In the genomic region with DNA sequence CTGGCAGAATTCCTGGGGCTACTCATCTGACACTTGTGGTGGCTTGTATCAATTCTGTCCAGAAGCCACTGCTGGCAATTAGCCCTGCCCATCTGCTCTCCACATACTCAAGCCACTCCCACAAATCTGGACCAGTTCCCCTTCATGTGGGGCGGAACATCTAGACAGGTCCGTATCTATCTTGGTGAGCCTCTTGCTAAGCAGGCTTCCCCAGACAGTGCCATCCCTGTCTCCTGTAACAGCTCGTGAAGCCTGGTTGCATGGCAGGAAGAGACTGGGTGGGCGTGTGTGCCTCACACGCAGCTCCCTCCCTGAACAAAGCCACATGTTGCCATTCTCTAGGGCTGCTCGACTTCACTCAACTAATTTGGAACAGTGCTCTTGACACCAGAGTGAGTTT, we compare ENCODE assay signal across 11 mouse cellular contexts.
DNase-seq lines count a peak whose midpoint lies in the region; ATAC-seq and TF ChIP-seq lines count a peak whose summit lies in the region.
"Had no signal": no experiment of that assay in that cellular context is flagged by ENCODE, and none has a peak within 500 bp of the region (broad histone marks: within the 10 kb centered on the region; RNA-seq: fewer than 3 reads in every experiment).

No protein-coding gene starts in this region.

- H3K9me3 ChIP-seq in forebrain, embryonic 13.5 days (replicated peaks): no peaks in the 10 kb centered on the region
- no peaks in the 10 kb centered on the region for H3K9me3 ChIP-seq in forebrain, embryonic 10.5 days
- H3K9me3 ChIP-seq in hindbrain, embryonic 14.5 days (ENCODE audit: control insufficient read depth, low read length): no peaks in the 10 kb centered on the region
- no peaks in the 10 kb centered on the region for H3K9me3 ChIP-seq in intestine, postnatal 0 days (ENCODE audit: control insufficient read depth)
- H3K9me3 ChIP-seq: heart, embryonic 13.5 days; limb, embryonic 13.5 days had no signal

- no peaks in the 10 kb centered on the region for H3K36me3 ChIP-seq in forebrain, embryonic 13.5 days (ENCODE audit: poor library complexity, severe bottlenecking)
- H3K36me3 ChIP-seq in forebrain, embryonic 10.5 days (replicated peaks): no peaks in the 10 kb centered on the region
- no peaks in the 10 kb centered on the region for H3K36me3 ChIP-seq in hindbrain, embryonic 14.5 days (replicated peaks; ENCODE audit: control insufficient read depth, insufficient read depth)
- H3K36me3 ChIP-seq in intestine, postnatal 0 days (ENCODE audit: control insufficient read depth, insufficient read depth): no peaks in the 10 kb centered on the region
- H3K36me3 ChIP-seq: heart, embryonic 13.5 days; limb, embryonic 13.5 days had no signal

- H3K27me3 ChIP-seq in forebrain, embryonic 13.5 days: peaks cover 6% of the 10 kb centered on the region; the same call in 1 of the 2 replicates
- H3K27me3 ChIP-seq in forebrain, embryonic 10.5 days (ENCODE audit: poor library complexity, severe bottlenecking): 0 out of 2 replicates have a peak, but pooled peaks cover 10% of the 10 kb centered on the region
- H3K27me3 ChIP-seq in hindbrain, embryonic 14.5 days (ENCODE audit: control insufficient read depth, insufficient read depth, low read length): no peaks in the 10 kb centered on the region
- H3K27me3 ChIP-seq in intestine, postnatal 0 days (replicated peaks; ENCODE audit: control insufficient read depth, insufficient read depth, low read length): no peaks in the 10 kb centered on the region
- H3K27me3 ChIP-seq: heart, embryonic 13.5 days; limb, embryonic 13.5 days had no signal

- no peak overlapping the region for H3K4me2 ChIP-seq in forebrain, embryonic 13.5 days
- no peak overlapping the region for H3K4me2 ChIP-seq in hindbrain, embryonic 14.5 days (replicated peaks)
- H3K4me2 ChIP-seq in intestine, postnatal 0 days (replicated peaks; ENCODE audit: low read depth): no peak overlapping the region
- H3K4me2 ChIP-seq: heart, embryonic 13.5 days; limb, embryonic 13.5 days had no signal

- TF ChIP-seq CTCF in intestine, postnatal 0 days (IDR thresholded peaks at IDR 0.05; ENCODE audit: low read depth): no peak

- 64% methylated on average over 6 of the region's 6 CpGs for WGBS in forebrain, embryonic 13.5 days
- WGBS in forebrain, embryonic 10.5 days: 66% methylated on average over 6 of the region's 6 CpGs
- WGBS in hindbrain, embryonic 14.5 days: 60% methylated on average over 6 of the region's 6 CpGs
- 73% methylated on average over 6 of the region's 6 CpGs for WGBS in intestine, postnatal 0 days

- no peak for DNase-seq in forebrain, embryonic 10.5 days (ENCODE audit: extremely low spot score, low spot score)
- DNase-seq in cerebellum, adult 9-10 months: peak; percentile 44
- no peak for DNase-seq in hindbrain, embryonic 14.5 days (ENCODE audit: low spot score)
- DNase-seq in left cerebral cortex, postnatal 4 days: peak; percentile 84
- no peak for DNase-seq in lung, postnatal 25 days (ENCODE audit: low spot score)
- no peak for DNase-seq in kidney, postnatal 36 days

- H3K9ac ChIP-seq in forebrain, embryonic 13.5 days: no peak overlapping the region
- no peak overlapping the region for H3K9ac ChIP-seq in hindbrain, embryonic 14.5 days
- H3K9ac ChIP-seq in intestine, postnatal 0 days (ENCODE audit: low read depth, low read length): no peak overlapping the region
- H3K9ac ChIP-seq: heart, embryonic 13.5 days; limb, embryonic 13.5 days had no signal

- no peak overlapping the region for H3K27ac ChIP-seq in forebrain, embryonic 13.5 days
- H3K27ac ChIP-seq in forebrain, embryonic 10.5 days: no peak overlapping the region
- no peak overlapping the region for H3K27ac ChIP-seq in hindbrain, embryonic 14.5 days
- no peak overlapping the region for H3K27ac ChIP-seq in intestine, postnatal 0 days (ENCODE audit: low read depth, low read length)
- H3K27ac ChIP-seq: heart, embryonic 13.5 days; limb, embryonic 13.5 days had no signal

- intact Hi-C loops in left cerebral cortex, postnatal 4 days (cut with DNase I): no loop called here

- H3K4me3 ChIP-seq in forebrain, embryonic 13.5 days: no peak overlapping the region
- no peak overlapping the region for H3K4me3 ChIP-seq in forebrain, embryonic 10.5 days
- no peak overlapping the region for H3K4me3 ChIP-seq in hindbrain, embryonic 14.5 days (replicated peaks; ENCODE audit: low read length)
- no peak overlapping the region for H3K4me3 ChIP-seq in intestine, postnatal 0 days (ENCODE audit: low read depth, low read length)
- H3K4me3 ChIP-seq: heart, embryonic 13.5 days; limb, embryonic 13.5 days; myocyte had no signal

- peak; percentile 40; the same call in 1 of the 2 replicates for ATAC-seq in forebrain, embryonic 13.5 days
- 0 out of 2 replicates have a peak, but pooled peaks have one; percentile 17 for ATAC-seq in hindbrain, embryonic 14.5 days (ENCODE audit: low FRiP score)
- ATAC-seq in intestine, postnatal 0 days: no peak

- peaks cover 31% of the 10 kb centered on the region for H3K4me1 ChIP-seq in forebrain, embryonic 13.5 days
- peaks cover 35% of the 10 kb centered on the region for H3K4me1 ChIP-seq in forebrain, embryonic 10.5 days
- peaks cover 7% of the 10 kb centered on the region for H3K4me1 ChIP-seq in hindbrain, embryonic 14.5 days (replicated peaks; ENCODE audit: control insufficient read depth, insufficient read depth, low read length)
- H3K4me1 ChIP-seq in intestine, postnatal 0 days (replicated peaks; ENCODE audit: control insufficient read depth, insufficient read depth, low read length): no peaks in the 10 kb centered on the region

Comparison
In these comparisons a context has a peak if more than half of its experiments do, and no peak if none do; other contexts are left out.
1. DNase-seq: peak in cerebellum, adult 9-10 months (single experiment) and left cerebral cortex, postnatal 4 days (single experiment); none in forebrain, embryonic 10.5 days (single experiment), hindbrain, embryonic 14.5 days (single experiment), lung, postnatal 25 days (single experiment) and kidney, postnatal 36 days (0 of 2).